8 mouse cellular contexts compared by ENCODE assay signal in genomic region chr2:167680657-167681056, GRCm38 (mm10). TPM values are rescaled to one million over a fixed set of nuclear protein-coding genes. Genes with fewer than 3 reads are reported as not detected.
DNase-seq lines count a peak whose midpoint lies in the region; ATAC-seq and TF ChIP-seq lines count a peak whose summit lies in the region.

No protein-coding gene starts in this region.

- TF ChIP-seq POLR2A in MEL (IDR thresholded peaks at IDR 0.05; ENCODE audit: control insufficient read depth in 1 of 2, insufficient read depth in 1 of 2, low read depth in 1 of 2, low read length in 2 of 2, poor library complexity in 1 of 2), result no peak
- no peak for TF ChIP-seq POLR2A in embryonic fibroblast, embryonic 13.5 days (IDR thresholded peaks at IDR 0.05; ENCODE audit: low read depth, low read length)

- ATAC-seq in megakaryocyte progenitor cell, adult 5-6 weeks (replicated peaks; ENCODE audit: poor library complexity), result peak; percentile 54

- H3K9me3 ChIP-seq in MEL (replicated peaks; ENCODE audit: insufficient read depth, low read length), result no peaks in the 10 kb centered on the region

- DNase-seq in adrenal gland, adult 2 months, result peak; percentile 63
- DNase-seq in adrenal gland, adult 8-10 months, result no peak
- DNase-seq in layer of hippocampus, adult 2 months (ENCODE audit: low spot score in 2 of 2), result no peak
- no peak for DNase-seq in layer of hippocampus, postnatal 14 days (ENCODE audit: low spot score in 2 of 2)
- peak; percentile 90 for DNase-seq in MEL (ENCODE audit: low read depth, low spot score)
- DNase-seq in ovary, postnatal 10 days (ENCODE audit: low spot score), result no peak

- no peak overlapping the region for H3K9ac ChIP-seq in MEL (ENCODE audit: control insufficient read depth, low read depth, low read length, poor library complexity, severe bottlenecking)

- no peaks in the 10 kb centered on the region for H3K79me2 ChIP-seq in MEL (ENCODE audit: control insufficient read depth, insufficient read depth, low read length, poor library complexity)

- peaks cover 0 to 13% of the 10 kb centered on the region in 2 experiments; a peak in 1 of 4 replicates for H3K4me1 ChIP-seq in MEL (ENCODE audit: control insufficient read depth in 1 of 2, insufficient read depth in 2 of 2, low read length in 2 of 2)
- H3K4me1 ChIP-seq in embryonic fibroblast, embryonic 13.5 days (ENCODE audit: control insufficient read depth, insufficient read depth, low read length), result peaks cover 3% of the 10 kb centered on the region; the same call in 1 of the 2 replicates

- TF ChIP-seq RAD21 in MEL (IDR thresholded peaks at IDR 0.05; ENCODE audit: low read depth, low read length), result peak; percentile 78

- no peak overlapping the region for H3K27ac ChIP-seq in layer of hippocampus, adult 2 months
- H3K27ac ChIP-seq in MEL (ENCODE audit: control insufficient read depth, low read depth, low read length), result no peak overlapping the region
- no peak overlapping the region for H3K27ac ChIP-seq in embryonic fibroblast, embryonic 13.5 days (ENCODE audit: insufficient read depth, low read length)

- peaks cover 0 to 2% of the 10 kb centered on the region in 2 experiments; a peak in 1 of 4 replicates for H3K36me3 ChIP-seq in MEL (ENCODE audit: control insufficient read depth in 1 of 2, insufficient read depth in 2 of 2, low read length in 2 of 2)

- no peak for TF ChIP-seq EP300 in MEL (IDR thresholded peaks at IDR 0.05; ENCODE audit: low read depth in 1 of 2, low read length in 2 of 2)

- no peak overlapping the region for H3K4me3 ChIP-seq in layer of hippocampus, adult 2 months
- H3K4me3 ChIP-seq in MEL (ENCODE audit: control insufficient read depth in 1 of 2, insufficient read depth in 1 of 2, low read depth in 2 of 2, low read length in 2 of 2), result no peak overlapping the region
- H3K4me3 ChIP-seq in embryonic fibroblast, embryonic 13.5 days (ENCODE audit: insufficient read depth, low read length), result no peak overlapping the region

- TF ChIP-seq CTCF in layer of hippocampus, adult 2 months (conservative IDR thresholded peaks at IDR 0.05), result peak; percentile 77
- TF ChIP-seq CTCF in MEL (IDR thresholded peaks at IDR 0.05 in 2 of 3, conservative IDR thresholded peaks at IDR 0.05 in 1 of 3; ENCODE audit: control insufficient read depth in 1 of 3, insufficient read depth in 1 of 3, low read depth in 2 of 3, low read length in 3 of 3, poor library complexity in 1 of 3, severe bottlenecking in 1 of 3), result peak; percentile 73 to 93 (median 78)
- TF ChIP-seq CTCF in embryonic fibroblast, embryonic 13.5 days (IDR thresholded peaks at IDR 0.05; ENCODE audit: borderline replicate concordance, insufficient read depth, low read length), result peak; percentile 67; the same call in 1 of the 2 replicates

- H3K27me3 ChIP-seq in MEL (ENCODE audit: control insufficient read depth in 1 of 2, insufficient read depth in 2 of 2, low read length in 2 of 2), result no peaks in the 10 kb centered on the region

TF ChIP-seq in MEL, 35 proteins besides CTCF, POLR2A, EP300 and RAD21:
- no peak for TF ChIP-seq NRF1 (IDR thresholded peaks at IDR 0.05; ENCODE audit: insufficient read depth, low read depth, low read length, poor library complexity, severe bottlenecking)
- TF ChIP-seq GATA1 (IDR thresholded peaks at IDR 0.05; ENCODE audit: low read depth, low read length), result no peak
- peak; percentile 92 for TF ChIP-seq ZNF384 (IDR thresholded peaks at IDR 0.05; ENCODE audit: low read depth, low read length)
- peak; percentile 60 for TF ChIP-seq ZC3H11A (IDR thresholded peaks at IDR 0.05; ENCODE audit: low read depth, low read length)
- peak; percentile 84 for TF ChIP-seq SMC3 (IDR thresholded peaks at IDR 0.05; ENCODE audit: low read depth, low read length)
- TF ChIP-seq USF2 (IDR thresholded peaks at IDR 0.05; ENCODE audit: borderline replicate concordance in 1 of 2, insufficient read depth in 1 of 2, low read depth in 1 of 2, low read length in 2 of 2), result no peak
- 0 out of 2 replicates have a peak, but pooled peaks have one; percentile 42 for TF ChIP-seq MXI1 (IDR thresholded peaks at IDR 0.05; ENCODE audit: low read depth, low read length)
- TF ChIP-seq MYC (IDR thresholded peaks at IDR 0.05; ENCODE audit: low read depth, low read length), result peak; percentile 88
- no peak for TF ChIP-seq NELFE (IDR thresholded peaks at IDR 0.05; ENCODE audit: low read depth, low read length)
- TF ChIP-seq ETS1 (IDR thresholded peaks at IDR 0.05; ENCODE audit: low read depth, low read length), result 0 out of 2 replicates have a peak, but pooled peaks have one; percentile 7
- no peak for TF ChIP-seq ZMIZ1 (IDR thresholded peaks at IDR 0.05; ENCODE audit: low read depth, low read length)
- peak; percentile 65 for TF ChIP-seq SIN3A (IDR thresholded peaks at IDR 0.05; ENCODE audit: low read length)
- TF ChIP-seq MAX (IDR thresholded peaks at IDR 0.05; ENCODE audit: low read length), result peak; percentile 66; the same call in 1 of the 2 replicates
- TF ChIP-seq ELF1 (IDR thresholded peaks at IDR 0.05; ENCODE audit: low read depth, low read length), result no peak

RNA-seq across cellular contexts. Expression of gene Cebpb, which starts 8.1 kb away (rescaled TPM):
- 100 to 1,000 TPM; 366 to 466 TPM for total RNA-seq in adrenal gland, adult 2 months (2021)
- 3,420 and 4,353 TPM in 2 replicates for polyA plus RNA-seq in adrenal gland, adult 2 months (2012; rRNA removed)
- total RNA-seq in adrenal gland, adult 8-10 months (2022), result 100 to 1,000 TPM in 3 of 4 experiments, 10 to 100 TPM in 1; 91.8 to 623 (median 239) TPM
- total RNA-seq in layer of hippocampus, adult 2 months (2021), result 10 to 100 TPM; 25.8 to 32.0 TPM
- total RNA-seq in layer of hippocampus, postnatal 14 days (2021), result 10 to 100 TPM; 18.6 to 21.7 TPM
- 9.9 and 20.8 TPM in 2 replicates for total RNA-seq in MEL (2012; rRNA removed)
- polyA plus RNA-seq in MEL (2012; ENCODE audit: insufficient read depth in 1 of 2, insufficient read length in 2 of 2, low read depth in 1 of 2, low replicate concordance in 2 of 2, missing spikeins in 1 of 2), result 10 to 100 TPM in 1 of 2 experiments, not detected in 1; 10.7 TPM
- polyA plus RNA-seq in embryonic fibroblast, embryonic 13.5 days (2011; ENCODE audit: insufficient read length, low read depth, missing spikeins), result 43.4 and 44.0 TPM in 2 replicates
- total RNA-seq in megakaryocyte progenitor cell, adult 5-6 weeks (2015), result 19.6 and 22.4 TPM in 2 replicates
- 15.6 and 16.3 TPM in 2 replicates for total RNA-seq in megakaryocyte progenitor cell, adult 5-6 weeks (2017)

RNA-seq across cellular contexts. Expression of gene Tmem189, which starts 9.0 kb away (rescaled TPM):
- total RNA-seq in adrenal gland, adult 2 months (2021), result 10 to 100 TPM; 29.9 to 30.1 TPM
- polyA plus RNA-seq in adrenal gland, adult 2 months (2012; rRNA removed), result 72.0 and 77.3 TPM in 2 replicates
- total RNA-seq in adrenal gland, adult 8-10 months (2022), result 10 to 100 TPM; 25.5 to 32.1 (median 28.5) TPM
- 10 to 100 TPM; 43.6 to 46.9 TPM for total RNA-seq in layer of hippocampus, adult 2 months (2021)
- total RNA-seq in layer of hippocampus, postnatal 14 days (2021), result 10 to 100 TPM; 69.5 to 71.9 TPM
- 18.2 and 21.7 TPM in 2 replicates for total RNA-seq in MEL (2012; rRNA removed)
- 10 to 100 TPM in 1 of 2 experiments, not detected in 1; 46.5 TPM for polyA plus RNA-seq in MEL (2012; ENCODE audit: insufficient read depth in 1 of 2, insufficient read length in 2 of 2, low read depth in 1 of 2, low replicate concordance in 2 of 2, missing spikeins in 1 of 2)
- polyA plus RNA-seq in embryonic fibroblast, embryonic 13.5 days (2011; ENCODE audit: insufficient read length, low read depth, missing spikeins), result 31.3 and 37.9 TPM in 2 replicates
- 15.5 and 18.0 TPM in 2 replicates for total RNA-seq in megakaryocyte progenitor cell, adult 5-6 weeks (2015)
- total RNA-seq in megakaryocyte progenitor cell, adult 5-6 weeks (2017), result 18.4 and 20.0 TPM in 2 replicates

RNA-seq across cellular contexts. Expression of gene Gm20431, which starts 19.4 kb away (rescaled TPM):
- total RNA-seq in adrenal gland, adult 2 months (2021), result 10 to 100 TPM; 20.0 to 21.0 TPM
- 31.2 and 38.6 TPM in 2 replicates for polyA plus RNA-seq in adrenal gland, adult 2 months (2012; rRNA removed)
- total RNA-seq in adrenal gland, adult 8-10 months (2022), result 10 to 100 TPM; 19.9 to 23.9 (median 22.1) TPM
- total RNA-seq in layer of hippocampus, adult 2 months (2021), result 10 to 100 TPM; 36.5 to 44.2 TPM
- 10 to 100 TPM; 38.9 to 50.9 TPM for total RNA-seq in layer of hippocampus, postnatal 14 days (2021)
- 5.2 and 8.1 TPM in 2 replicates for total RNA-seq in MEL (2012; rRNA removed)
- polyA plus RNA-seq in MEL (2012; ENCODE audit: insufficient read depth in 1 of 2, insufficient read length in 2 of 2, low read depth in 1 of 2, low replicate concordance in 2 of 2, missing spikeins in 1 of 2), result 1 to 10 TPM in 1 of 2 experiments, not detected in 1; 5.9 TPM
- polyA plus RNA-seq in embryonic fibroblast, embryonic 13.5 days (2011; ENCODE audit: insufficient read length, low read depth, missing spikeins), result 6.0 and 17.3 TPM in 2 replicates
- 3.7 TPM in 1 of 2 replicates, not detected in the other for total RNA-seq in megakaryocyte progenitor cell, adult 5-6 weeks (2015)
- not detected in 2 replicates for total RNA-seq in megakaryocyte progenitor cell, adult 5-6 weeks (2017)

RNA-seq across cellular contexts. Expression of gene Ube2v1, which starts 48.8 kb away (rescaled TPM):
- total RNA-seq in adrenal gland, adult 2 months (2021), result 100 to 1,000 TPM; 191 to 208 TPM
- 94.4 and 133 TPM in 2 replicates for polyA plus RNA-seq in adrenal gland, adult 2 months (2012; rRNA removed)
- 100 to 1,000 TPM; 175 to 197 (median 191) TPM for total RNA-seq in adrenal gland, adult 8-10 months (2022)
- total RNA-seq in layer of hippocampus, adult 2 months (2021), result 100 to 1,000 TPM; 216 to 232 TPM
- total RNA-seq in layer of hippocampus, postnatal 14 days (2021), result 100 to 1,000 TPM; 242 to 247 TPM
- 156 and 164 TPM in 2 replicates for total RNA-seq in MEL (2012; rRNA removed)
- polyA plus RNA-seq in MEL (2012; ENCODE audit: insufficient read depth in 1 of 2, insufficient read length in 2 of 2, low read depth in 1 of 2, low replicate concordance in 2 of 2, missing spikeins in 1 of 2), result 100 to 1,000 TPM in 1 of 2 experiments, not detected in 1; 343 TPM
- 227 and 265 TPM in 2 replicates for polyA plus RNA-seq in embryonic fibroblast, embryonic 13.5 days (2011; ENCODE audit: insufficient read length, low read depth, missing spikeins)
- 102 and 116 TPM in 2 replicates for total RNA-seq in megakaryocyte progenitor cell, adult 5-6 weeks (2015)
- 51.7 and 56.5 TPM in 2 replicates for total RNA-seq in megakaryocyte progenitor cell, adult 5-6 weeks (2017)

Comparison
In these comparisons a context has a peak if more than half of its experiments do, and no peak if none do; other contexts are left out.
1. DNase-seq: peak in adrenal gland, adult 2 months (single experiment) and MEL (single experiment); none in adrenal gland, adult 8-10 months (single experiment), layer of hippocampus, adult 2 months (0 of 2), layer of hippocampus, postnatal 14 days (0 of 2) and ovary, postnatal 10 days (single experiment).
2. Peak in every context shown above with its lines, with median percentiles within 50 percentile points of each other: CTCF ChIP-seq.